Mouse (Mus musculus): ENCODE results near the gene Mapt. TPM values are rescaled to one million over a fixed set of nuclear protein-coding genes. Genes with fewer than 3 reads are reported as not detected.
"Not testable (repeated sequence)": the region's sequence is repeated elsewhere in the genome, so short reads cannot be mapped to it uniquely, and the experiment has no call there.

Mapt gene
- 100 to 1,000 TPM in 1 of 2 experiments, 10 to 100 TPM in 1; 95.3 to 270 TPM for total RNA-seq (2021)
- 38.0 and 59.1 TPM in 2 replicates for polyA plus RNA-seq (2012; rRNA removed)
- long read RNA-seq, full-length matches to known transcripts = 4 of 20 reads
- long read RNA-seq, partial matches to known transcripts = 1 of 20 reads
- long read RNA-seq, other reads (novel, unspliced or antisense) = 15 of 20 reads

DNA sequence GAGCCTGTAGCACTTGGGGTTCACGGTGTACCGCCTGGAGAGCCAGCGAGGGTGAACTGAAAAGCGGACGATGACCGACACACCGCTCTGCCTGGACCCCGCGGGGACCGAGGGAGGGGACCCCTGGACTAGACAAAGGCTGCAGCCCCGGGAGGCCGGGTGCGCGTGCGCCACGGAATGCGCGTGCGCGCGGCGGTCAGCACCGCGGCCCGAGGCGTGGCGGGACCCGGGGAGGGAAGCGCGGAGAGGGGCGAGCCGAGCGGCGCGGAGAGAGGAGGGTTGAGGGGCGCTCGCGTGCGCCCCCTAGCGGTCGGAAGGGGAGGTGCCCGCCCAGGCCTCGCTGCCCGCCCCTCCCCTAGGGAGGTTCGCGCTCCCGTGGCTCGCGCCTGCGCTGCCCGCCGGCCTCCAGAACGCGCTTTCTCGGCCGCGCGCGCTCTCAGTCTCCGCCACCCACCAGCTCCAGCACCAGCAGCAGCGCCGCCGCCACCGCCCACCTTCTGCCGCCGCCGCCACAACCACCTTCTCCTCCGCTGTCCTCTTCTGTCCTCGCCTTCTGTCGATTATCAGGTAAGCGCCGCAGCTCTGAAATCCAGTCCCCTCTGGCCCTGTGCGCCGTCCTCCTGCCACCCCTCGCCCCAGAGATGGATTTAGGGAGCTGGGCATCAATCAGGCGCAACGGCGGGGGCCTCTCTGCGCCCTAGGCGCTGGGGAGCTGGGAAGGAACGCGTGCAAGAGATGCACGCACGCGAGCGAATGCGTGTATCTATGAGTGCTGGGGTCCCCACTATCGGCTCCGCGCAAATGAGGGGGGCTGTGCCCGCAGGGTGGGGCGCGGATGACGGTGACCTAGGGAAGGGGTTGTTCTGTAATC, at the start of gene Mapt:
TSS of gene Mapt (plus strand) at position 350 of the 871 bp plus-strand sequence.
- DNase-seq = peak; percentile 95

DNA sequence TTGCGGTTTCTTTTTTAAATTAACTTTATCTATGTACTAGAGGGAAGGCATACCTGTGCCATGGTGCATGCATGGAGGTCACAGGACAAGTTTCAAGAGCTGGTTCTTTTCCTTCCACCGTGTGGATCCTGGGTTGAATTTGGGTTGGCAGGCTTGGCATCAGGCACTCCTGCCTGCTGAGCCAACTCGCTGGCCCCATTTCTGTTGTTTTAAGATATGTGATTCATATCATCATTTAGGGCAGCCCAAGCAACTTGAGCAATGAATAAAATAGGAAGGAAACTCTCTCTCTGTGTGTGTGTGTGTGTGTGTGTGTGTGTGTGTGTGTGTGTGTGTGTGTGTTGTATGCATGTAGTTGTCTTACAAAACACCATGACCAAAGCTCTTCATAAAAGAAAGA, 49.0 kb upstream of the Mapt start:
- no peak for DNase-seq

DNA sequence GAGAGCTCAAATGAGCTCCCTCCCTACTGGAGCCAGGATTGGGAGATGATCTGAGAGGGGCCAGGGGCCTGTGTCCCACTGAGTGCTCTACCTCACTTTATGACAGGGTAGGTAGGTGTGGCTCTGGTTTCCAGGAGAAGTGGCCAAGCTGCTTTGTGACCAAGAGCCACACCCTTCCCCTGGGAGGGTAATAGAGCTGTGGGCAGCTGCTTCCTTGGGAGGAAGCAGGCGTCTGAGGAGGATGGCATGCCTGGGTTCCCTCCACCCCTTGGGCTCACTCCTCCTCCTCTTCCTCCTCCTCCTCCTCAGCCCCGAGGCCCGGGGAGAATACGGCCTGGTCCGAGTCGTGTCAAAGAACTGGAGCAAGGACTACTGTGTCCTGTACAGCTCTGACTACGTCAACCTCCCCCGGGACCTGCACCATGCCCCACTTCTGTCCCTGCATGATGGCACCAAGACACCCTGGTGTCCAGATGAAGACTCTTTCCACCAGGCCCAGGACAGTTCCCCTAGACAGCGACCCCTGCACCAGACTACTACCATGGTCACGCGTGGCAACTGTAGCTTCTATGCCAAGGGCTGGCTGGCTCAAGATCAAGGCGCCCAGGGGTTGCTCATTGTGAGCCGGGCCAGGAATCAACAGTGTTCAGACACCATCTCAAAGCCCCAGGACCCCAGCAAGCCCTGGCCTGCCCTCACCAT, 44.9 kb upstream of the Mapt start, which contains the start of gene Sppl2c:
TSS of gene Sppl2c (plus strand) at position 193 of the 702 bp plus-strand sequence.
- DNase-seq = no peak

DNA sequence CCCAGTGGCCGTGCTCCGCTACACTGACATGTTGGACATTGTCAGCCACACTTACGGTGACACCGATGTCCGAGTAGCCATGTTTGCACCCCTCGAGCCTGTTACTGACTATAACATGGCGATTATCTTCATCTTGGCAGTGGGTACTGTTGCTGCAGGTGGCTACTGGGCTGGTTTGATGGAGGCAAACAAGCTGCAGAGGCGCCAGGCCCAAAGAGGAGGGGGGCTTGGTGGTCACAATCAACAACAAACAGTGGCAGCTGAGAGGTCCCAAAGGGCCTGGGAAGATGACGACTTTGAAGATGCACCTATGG, 44.4 kb upstream of the Mapt start:
- no peak for DNase-seq

DNA sequence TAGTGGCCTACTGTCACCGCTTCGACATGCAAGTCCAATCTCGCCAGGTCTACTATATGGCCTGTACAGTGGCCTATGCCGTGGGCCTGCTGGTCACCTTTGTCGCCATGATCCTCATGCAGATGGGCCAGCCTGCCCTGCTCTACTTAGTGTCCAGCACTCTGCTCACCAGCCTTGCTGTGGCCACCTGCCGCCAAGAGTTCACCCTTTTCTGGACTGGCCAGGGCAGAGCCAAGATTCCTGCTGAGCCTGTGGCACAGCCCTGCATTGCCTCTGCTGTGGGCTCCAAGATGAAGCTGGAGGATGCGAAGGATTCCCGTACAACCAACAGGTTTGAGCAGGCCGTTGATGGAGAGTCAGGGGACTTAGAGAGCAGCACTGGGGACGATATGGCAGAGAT, 43.4 kb upstream of the Mapt start:
- no peak for DNase-seq

DNA sequence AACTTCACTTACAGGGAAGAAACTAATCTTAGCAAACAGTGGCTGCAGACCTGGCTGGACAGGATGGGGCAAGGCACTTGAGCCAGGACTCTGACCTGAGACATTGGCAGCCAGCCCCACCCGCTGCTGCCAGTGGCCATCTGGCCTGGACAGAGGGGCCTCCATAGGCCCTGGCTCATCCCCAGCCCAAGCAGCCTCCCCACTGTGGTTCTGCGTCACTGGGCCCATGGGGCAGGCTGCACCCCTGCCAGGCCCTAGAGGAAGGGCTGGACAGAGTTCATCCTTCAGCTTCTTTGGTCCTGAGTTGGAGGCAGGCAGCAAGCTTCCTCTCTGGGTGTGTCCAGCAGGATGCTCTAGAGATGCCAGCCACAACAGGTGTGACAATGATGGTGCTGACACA, 41.2 kb upstream of the Mapt start:
- no peak for DNase-seq

DNA sequence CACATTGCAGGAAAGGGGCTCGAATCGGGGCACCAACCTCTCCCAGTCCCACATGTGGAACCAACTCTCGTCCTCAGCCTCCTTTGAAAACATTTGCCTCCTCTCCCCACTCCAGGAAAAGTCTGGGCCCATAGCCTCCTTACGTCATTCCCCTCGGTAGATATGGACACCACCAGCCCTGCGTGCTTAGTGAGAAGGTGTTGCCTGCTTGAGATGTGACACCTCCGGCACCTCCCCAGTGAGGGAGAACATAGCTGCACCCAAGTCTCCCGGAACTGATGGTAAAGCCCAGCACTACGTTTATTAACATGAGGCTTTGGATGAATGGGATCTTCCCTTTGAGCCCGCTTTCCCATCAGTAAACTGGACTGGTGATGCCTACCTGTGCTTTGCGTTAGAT, 35.8 kb upstream of the Mapt start:
- no peak for DNase-seq

DNA sequence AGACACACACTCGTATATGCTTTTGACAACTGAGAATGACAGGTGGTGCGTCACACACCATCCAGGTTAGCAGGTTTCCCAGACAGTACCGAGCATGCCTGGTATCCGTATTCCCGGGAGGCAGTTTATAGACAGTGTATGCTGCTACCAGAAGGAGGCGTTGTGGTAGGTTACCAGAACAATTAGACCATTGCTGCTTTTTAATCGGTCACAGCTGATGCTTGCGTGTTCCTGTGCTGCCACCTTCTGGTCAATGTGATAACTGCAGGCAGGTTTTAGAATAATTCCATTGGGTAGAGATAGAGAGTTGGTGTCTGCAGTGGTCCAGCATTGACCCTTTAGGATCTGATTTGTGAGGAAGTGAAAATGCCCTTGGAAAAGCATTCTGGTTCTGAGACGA, 35.4 kb upstream of the Mapt start:
- DNase-seq = peak; percentile 68

DNA sequence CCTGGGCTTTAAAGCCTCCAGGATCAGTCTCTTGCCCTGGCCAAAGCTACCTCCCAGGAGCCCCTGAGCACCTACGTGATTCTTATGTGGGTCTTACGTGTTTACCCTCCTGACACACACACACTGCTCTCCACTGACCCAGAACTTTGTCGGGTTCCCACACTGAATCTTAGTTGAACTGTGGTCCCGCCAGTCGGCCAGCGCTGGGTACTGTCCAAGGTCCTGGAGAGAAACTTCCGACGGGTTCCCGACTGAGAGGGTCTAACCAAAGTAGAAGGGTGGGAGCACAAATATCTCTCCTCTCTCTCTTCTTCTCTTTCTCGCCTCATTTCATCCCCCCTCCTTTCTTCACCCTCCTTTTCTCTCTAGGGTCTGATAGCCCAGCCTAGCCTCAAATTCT, 33.3 kb upstream of the Mapt start:
- peak; percentile 18 for DNase-seq

DNA sequence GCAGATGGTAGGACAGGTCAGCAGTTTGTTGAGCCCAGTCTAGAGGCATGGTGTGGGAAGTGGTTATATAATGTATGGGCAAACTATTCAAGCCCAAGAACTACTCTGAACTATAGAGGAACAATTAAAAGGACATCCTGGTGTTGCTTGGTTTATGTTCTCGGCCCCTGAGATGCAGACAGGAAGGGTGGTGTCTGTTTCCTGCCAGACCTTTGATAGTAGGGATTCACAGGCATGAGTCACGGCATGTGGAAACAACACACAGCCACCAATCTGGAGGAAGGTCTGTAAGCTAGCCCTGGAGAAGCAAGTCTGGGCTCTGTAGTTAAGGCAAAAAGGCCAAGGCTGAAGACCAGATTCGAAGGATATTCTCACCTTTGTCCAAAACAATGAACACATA, 27.9 kb upstream of the Mapt start:
- DNase-seq = no peak

DNA sequence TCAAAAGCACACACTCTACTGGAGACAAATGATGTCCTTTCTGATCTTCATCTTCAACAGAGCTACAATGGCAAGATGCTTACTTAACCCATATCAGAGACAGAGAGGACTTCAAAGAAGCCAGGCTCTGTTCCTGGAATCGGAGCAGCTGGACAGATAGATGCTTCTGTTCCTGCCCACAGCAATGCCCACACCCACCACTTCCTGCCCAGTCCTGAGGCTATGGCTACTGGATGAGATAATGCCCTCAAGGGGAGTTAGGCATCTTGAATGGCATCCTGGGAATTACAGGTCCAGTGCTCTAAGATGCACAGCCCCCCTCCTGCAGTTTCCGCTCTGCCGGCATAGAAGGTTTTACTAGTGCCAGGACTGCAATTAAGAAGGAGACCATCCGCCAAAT, 24.6 kb upstream of the Mapt start:
- no peak for DNase-seq

DNA sequence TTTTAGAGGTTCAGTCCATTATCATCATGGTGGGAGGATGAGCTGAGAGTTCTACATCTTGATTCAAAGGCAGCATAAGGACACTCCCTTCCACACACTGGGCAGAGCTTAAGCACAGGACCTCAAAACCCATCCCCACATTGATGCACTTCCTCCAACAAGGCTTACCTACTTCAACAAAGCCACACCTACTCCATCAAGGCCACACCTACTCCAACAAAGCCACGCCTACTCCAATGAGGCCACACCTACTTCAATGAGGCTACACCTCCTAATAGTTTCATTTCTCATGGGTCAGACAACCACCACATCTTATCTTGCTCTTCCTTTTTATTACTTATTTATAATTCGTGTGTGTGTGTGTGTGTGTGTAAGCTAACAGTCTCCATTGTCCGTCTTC, 22.1 kb upstream of the Mapt start:
- DNase-seq = no peak

DNA sequence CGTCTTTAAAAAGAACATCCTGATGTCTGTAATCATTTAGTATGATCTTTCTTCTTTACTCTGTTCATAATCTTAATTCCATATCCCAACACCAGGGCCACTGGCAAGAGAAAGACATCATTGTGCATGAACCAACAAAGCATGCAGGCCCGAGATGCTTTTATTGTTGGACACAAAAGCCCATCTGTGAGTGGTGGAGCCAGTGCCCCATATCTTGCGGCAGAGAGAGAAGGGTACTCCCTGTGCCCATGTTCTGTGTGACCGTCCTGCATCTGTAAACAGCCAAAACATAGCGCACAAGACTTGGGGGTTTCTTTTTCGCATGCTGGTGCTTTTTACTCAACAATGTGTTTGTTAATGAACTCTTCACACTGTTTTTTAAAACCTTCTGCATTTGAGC, 19.9 kb upstream of the Mapt start:
- DNase-seq = no peak

DNA sequence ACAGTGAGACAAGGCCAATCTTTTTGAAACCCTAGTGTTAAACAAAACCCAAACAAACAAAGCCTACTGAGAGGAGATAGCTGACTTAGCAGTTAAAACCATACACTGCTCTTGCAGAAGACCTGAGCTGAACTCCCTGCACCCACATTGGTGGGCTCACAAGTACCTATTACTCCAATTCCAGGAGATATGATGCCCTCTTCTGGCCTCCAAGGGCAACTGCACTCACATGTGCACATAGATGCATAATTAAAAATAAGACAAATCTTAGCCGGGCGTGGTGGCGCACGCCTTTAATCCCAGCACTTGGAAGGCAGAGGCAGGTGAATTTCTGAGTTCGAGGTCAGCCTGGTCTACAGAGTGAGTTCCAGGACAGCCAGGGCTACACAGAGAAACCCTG, 17.1 kb upstream of the Mapt start:
- DNase-seq = not testable (repeated sequence)

DNA sequence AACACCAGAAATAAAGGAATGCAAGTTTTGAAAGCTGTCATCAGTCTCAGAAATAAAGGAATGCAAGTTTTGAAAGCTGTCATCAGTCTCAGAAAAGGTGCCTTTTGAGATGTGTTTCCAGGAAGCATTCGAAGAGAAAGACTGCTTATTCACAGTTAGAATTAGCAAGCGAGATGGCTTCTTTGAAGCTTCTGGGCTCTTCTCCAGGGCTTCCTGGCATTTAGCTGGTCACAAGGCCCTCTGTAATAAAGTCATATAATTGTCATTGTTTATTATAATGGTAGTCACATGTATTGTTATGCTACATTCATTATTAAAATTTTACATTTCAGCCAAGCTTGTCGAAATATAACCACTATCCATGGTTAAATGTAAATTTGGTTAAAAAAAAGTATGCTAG, 13.1 kb upstream of the Mapt start:
- no peak for DNase-seq

DNA sequence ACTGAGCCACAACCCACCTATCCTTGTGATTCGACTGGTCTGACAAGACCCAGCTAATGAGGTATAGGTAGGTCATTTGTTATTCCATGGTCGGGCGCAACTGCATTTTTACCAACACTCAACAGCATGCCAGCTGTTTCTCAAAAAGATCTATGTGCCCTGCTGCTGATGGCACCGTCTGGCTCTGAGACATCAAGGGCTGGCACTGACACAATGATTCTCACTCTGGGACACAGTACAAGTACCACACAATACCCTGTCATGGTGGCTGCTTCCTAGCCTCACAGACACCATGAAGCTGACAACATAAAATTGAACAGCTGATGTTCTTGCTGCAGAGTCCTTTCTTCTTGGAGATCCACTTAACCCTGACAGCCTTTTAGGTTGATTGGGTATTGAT, 10.9 kb upstream of the Mapt start:
- no peak for DNase-seq

DNA sequence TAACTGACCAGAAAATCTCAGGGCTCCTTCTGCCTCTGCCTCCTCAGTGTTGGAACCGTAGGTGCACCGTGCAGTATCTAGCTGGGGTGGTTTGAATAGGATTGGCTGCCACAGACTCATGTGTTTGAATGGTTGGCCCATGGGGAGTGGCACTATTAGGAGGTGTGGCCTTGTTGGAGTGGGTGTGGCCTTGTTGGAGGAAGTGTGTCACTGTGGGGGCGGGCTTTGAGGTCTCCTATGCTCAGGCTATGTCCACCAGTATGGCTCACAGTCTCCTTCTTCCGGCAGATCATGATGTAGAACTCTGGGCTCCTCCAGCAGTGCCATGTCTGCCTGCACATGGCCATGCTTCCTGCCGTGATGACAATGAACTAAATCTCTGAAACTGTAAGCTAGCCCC, 9.4 kb upstream of the Mapt start:
- no peak for DNase-seq

DNA sequence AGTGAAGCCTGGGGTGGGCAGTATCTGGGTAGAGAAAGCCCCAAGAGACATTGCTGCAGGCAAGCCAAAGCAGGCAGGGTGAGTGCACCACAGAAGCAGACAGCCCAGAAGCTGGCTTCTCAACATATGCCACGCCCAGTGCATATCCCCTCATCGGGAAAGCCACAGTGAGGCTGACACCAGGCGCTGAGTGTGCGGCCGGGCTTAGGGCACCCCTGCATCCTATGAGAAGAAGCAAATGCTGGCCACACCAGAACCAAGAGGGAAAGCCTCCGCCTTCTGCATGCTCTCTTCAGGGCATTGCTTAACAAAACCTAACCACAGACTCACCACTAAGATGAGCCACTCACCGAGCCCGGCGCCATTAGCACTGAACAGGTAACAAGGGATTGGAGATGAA, 7.9 kb upstream of the Mapt start:
- DNase-seq = no peak

DNA sequence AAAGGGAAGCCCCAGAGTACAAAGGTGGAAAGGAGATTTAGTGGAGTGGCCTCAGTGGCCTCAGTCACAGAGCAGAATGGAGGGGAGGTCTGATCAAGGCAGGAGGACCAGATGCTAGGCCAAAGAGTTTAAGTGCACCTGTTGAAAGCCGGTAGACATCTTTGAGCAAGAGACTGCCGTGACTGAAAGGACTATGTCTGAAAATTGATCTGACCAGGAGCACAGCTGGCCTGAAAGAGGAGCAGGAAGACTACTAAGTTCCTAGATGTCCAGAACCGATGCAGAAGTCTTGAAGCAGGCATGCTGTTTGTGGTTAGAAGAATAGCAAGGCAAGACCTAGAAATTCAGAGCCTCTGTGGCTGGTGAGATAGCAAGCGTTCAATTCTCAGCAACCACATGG, 1.8 kb upstream of the Mapt start:
- no peak for DNase-seq

DNA sequence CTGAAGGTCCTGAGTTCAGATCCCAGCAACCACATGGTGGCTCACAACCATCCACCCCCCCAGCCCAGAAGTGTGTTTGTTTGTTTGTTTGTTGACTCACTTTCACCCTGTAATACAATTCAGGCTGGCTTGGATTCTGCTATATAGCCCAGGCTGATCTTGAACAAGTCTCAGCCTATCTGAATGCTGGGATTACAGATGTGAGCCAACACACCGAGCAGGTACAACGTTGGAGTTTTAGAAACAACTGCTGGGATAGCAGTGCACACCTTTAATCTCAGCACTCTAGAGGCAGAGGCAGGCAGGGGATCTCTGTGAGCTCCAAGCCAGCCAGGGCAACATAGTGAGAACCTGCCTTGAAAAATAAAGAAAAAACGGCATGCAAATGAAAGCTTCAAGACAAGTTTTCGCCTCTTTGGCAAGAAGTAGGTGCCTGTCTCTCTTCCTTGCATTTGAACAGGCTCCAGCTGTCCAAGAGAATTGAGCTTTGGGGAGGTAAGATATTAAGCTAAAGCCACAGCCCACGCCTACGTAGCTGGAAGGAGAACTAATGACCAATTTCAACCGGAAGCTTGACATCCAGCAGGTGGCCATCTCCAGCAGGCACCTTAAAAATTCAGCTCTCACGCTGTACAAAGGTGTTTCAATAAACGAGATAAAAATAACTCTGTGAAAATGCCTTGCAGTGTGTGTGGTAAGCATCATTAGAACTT, 968 bp upstream of the Mapt start:
- DNase-seq = peak; percentile 28

DNA sequence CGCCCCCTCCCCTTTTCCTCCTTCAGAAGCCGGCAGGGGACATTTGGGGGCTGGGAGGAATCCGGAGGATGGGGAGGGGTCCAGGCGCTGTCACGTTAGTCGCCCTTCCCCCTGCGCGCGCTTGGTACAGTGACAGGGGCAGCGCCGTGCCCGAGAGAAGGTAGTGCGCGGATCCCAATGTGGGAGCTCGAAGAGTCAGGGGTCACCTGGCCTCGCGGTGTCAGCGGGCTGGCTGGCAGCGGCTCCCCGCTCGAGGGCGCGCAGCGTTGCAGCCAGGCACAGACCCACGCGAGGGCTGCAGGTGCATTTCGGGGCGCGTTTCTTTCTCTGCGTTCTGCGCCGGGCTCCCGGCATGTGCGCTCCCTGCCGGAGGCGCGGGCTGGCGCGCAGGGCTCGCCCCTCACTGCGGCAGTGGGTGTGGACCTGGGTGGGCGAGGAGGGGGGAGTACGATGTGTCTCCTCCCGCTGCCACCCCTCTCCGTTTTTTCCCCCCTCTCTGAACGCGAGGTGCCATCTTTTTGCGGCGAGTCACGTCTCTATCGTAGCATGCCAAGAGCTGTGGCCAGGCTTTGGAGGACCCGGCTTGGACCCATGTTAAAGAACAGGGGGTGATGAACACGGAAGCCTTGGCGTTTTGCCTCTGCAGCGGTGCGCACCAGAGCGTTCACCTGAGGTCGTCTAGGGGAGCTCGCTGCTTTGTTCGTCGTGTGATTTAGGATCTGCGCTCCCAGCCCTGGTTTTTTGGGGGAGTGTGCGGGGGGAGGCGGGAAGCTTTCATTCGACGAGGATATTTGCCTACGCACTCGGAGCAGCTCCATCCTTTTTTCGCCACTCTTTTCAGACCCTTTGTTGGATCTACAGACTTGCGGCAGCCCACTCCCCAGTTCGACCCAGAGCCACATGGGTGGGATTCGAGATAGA, 1.2 kb downstream of the Mapt start:
- peak; percentile 73 for DNase-seq

DNA sequence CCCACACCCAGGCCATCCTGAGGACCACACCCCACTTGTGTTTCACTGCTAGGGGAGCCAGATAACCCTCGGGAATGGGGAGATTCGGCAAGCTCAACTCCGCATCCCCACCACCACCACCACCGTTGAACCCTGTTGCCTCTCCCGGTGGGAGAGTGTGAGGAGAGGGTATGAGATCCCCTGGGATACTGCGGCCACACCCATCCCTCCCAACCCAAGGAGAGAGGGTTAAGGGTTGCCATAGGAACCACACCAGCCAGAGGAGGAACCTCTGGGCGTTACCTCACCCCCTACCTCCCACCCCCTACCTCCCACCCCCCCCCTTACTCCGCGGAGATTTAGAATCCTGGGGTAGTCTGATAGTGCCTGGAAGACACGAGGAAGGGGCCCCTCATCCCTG, 1.9 kb downstream of the Mapt start:
- no peak for DNase-seq

Data from adrenal gland, adult 2 months (tissue).